Mouse (Mus musculus) lung, adult 2 months (tissue): ENCODE measurements around the gene Chrnd. TPM values are rescaled to one million over a fixed set of nuclear protein-coding genes. Genes with fewer than 3 reads are reported as not detected.

Experiments used
- DNase-seq: peaks from one replicate; pipeline ENCODE4 v3.0.0; 2022
- H3K4me1 ChIP-seq: fragments of 200-500 bp; 2 replicates; pipeline ENCODE4 v1.6.1; 2011; ENCODE audit warnings: low read length; ENCODE audit not compliant: control insufficient read depth, insufficient read depth
- H3K4me3 ChIP-seq: fragments of 200-500 bp; replicated peaks from 2 replicates; pipeline ENCODE3; 2011; ENCODE audit warnings: low read depth, mild to moderate bottlenecking, control low read depth, low read length; ENCODE audit errors: extremely low read depth
- CTCF ChIP-seq: fragments of 200-500 bp; IDR thresholded peaks from 2 replicates; pipeline ENCODE4 v1.5.1; 2011; ENCODE audit warnings: mild to moderate bottlenecking, low read length, control low read depth; ENCODE audit not compliant: insufficient read depth
- POLR2A ChIP-seq: fragments of 200-500 bp; IDR thresholded peaks from 2 replicates; pipeline ENCODE4 v1.6.1; 2011; ENCODE audit warnings: low read depth, mild to moderate bottlenecking, control low read depth, low read length, borderline replicate concordance; ENCODE audit errors: extremely low read depth
- WGBS: fragments of 180-500 bp; shearing (Covaris S2); methylation state at CpG from one replicate; pipeline ENCODE4 v1.1.7; 2018; 5-methylcytosine and 5-hydroxymethylcytosine counted together
- polyA plus RNA-seq: library from polyadenylated mRNA; depleted of rRNA; stranded (reverse); fragments of >200 nt; gene quantifications from 2 replicates; pipeline ENCODE4 v1.2.3, GENCODE M21; 2012; rRNA removed

The Chrnd gene
- polyA plus RNA-seq, 1 experiment = 0.56 TPM

- no peak overlapping the region for H3K4me3 ChIP-seq
- TF ChIP-seq CTCF (no peak), POLR2A (no peak)
- H3K4me1 ChIP-seq = no peaks in the 10 kb centered on the region
- DNase-seq = no peak
- over 99% methylated on average over 8 of the region's 8 CpGs for WGBS
Observed at GRCm38 (mm10) chr1:87225739-87226138, 35.3 kb downstream of the Chrnd start.

DNA sequence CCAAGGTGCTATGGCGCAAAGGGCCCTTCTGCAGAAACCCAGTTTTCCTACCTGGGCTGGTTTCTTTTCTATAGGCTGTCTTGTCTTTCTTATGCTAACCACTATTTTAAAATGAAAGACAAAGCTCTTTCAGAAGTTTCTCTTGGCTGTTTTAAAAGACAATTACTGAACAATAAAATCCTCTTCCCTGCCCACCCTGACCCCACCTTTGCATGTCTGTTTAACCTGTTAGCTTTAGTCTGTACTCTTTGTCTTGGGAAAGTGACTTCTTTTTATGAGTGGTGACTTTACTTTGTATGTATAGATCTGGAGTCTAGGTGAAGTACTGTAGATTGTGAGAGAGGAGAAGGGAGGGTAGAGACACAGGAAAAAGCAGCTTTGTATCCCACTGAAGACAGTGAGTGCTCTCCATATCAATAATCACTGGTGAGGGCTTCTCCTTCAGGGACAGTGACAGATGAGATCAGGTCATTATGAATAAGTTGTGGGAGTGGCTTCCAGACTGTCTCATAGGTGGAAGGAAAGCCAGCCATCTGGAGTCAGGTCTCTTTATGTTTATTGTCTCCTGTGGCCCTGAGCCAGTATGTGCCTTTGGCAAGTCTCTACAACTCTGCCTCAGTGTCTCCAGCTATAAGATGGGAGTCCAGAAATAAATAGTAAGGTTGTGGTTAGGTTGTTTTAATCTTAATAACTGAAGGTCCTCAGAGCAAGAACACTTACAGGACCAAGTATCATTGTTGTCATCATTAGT is 36.2 kb downstream of the Chrnd start:
- TF ChIP-seq POLR2A (no peak), CTCF (no peak)
- 100% methylated on average over 1 of the region's 1 CpGs for WGBS
- DNase-seq = no peak
- no peaks in the 10 kb centered on the region for H3K4me1 ChIP-seq
- H3K4me3 ChIP-seq = no peak overlapping the region

DNA sequence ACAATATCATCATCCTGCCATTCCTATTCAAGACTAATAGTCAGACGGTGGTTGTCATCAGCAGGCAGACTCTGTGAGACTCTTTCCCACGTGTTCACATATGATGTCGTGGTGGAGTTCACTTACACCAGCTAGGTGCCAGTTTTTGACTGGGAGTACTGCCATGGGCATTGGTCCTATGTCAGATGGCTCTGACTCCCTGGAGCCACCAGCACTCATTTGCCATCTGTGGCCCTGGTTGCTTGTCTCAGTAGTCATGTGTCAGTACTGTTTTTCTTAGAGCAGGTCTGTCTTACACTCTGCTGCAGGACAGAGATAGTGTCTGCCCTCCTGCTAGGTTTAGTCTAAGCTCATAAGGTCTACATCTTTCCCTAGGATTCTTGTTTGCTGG is 36.7 kb downstream of the Chrnd start:
- Histone ChIP-seq H3K4me1 (no peaks in the 10 kb centered on the region), H3K4me3 (no peak overlapping the region)
- WGBS = 94% methylated on average over 3 of the region's 3 CpGs
- TF ChIP-seq CTCF (no peak), POLR2A (no peak)
- DNase-seq = no peak

DNA sequence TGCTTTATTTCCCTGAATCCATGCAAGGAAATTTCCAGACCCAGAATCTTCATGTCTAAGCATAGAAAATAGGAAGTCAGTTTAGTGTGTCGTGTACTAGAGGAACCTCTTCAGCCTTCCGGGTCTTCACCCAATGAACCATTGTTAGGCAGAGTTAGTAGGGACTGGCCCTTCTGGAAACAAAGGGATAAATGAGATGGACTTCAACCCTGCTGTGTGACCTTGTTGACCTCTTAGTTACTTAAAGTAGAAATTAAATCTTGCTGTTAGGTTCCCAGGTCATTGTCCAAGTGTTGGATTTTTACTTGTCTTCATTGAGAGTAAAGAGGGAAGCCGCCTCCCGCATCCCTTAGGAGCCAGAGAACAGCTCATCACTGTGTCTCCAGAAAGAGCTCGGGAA is 40.2 kb downstream of the Chrnd start:
- no peaks in the 10 kb centered on the region for H3K4me1 ChIP-seq
- DNase-seq = no peak
- WGBS = 88% methylated on average over 5 of the region's 5 CpGs
- TF ChIP-seq POLR2A (no peak), CTCF (no peak)
- H3K4me3 ChIP-seq = no peak overlapping the region

DNA sequence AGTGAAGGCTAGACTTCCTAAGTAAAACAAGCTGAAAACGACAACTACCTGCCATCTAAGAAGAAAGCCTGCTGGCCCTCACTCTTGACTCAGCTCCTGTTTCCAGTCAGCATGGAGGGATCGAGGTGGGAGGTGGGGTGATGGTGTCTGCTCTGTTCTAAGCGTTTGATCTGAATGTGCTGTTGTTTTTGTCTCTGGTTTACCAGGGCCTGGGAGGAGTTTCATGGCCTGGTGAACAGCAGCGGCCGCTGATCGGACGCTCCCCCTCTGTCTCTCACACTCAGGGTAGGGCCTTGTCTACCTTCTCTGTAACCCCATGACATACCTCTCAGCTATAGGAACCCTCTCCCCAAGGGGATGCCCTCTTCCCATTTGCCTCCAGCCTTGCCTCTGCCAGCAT is 41.8 kb downstream of the Chrnd start:
- DNase-seq = no peak
- no peak overlapping the region for H3K4me3 ChIP-seq
- TF ChIP-seq CTCF (no peak), POLR2A (no peak)
- 82% methylated on average over 7 of the region's 7 CpGs for WGBS
- no peaks in the 10 kb centered on the region for H3K4me1 ChIP-seq

DNA sequence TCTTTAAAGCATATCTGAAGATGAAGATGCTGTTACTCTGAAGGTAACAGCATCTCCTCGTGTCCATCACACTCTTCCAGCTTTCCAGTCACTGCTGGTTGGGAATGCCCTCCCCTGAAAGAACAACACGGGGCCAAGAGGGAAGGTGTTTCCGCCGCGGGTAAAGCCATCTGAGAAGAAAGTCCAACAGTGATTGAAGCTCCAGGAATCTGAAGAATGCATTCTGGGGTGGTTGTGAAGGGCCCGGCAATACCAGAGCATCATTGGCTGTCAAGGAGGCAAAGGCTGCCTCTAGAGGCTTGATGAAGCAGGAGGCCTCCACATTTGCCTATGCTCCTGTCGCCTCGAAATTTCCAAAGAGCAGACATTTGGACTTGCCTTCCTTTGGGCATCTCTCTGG is 48.6 kb downstream of the Chrnd start:
- H3K4me3 ChIP-seq = no peak overlapping the region
- WGBS = 61% methylated on average over 8 of the region's 8 CpGs
- no peaks in the 10 kb centered on the region for H3K4me1 ChIP-seq
- no peak for DNase-seq
- no peak for TF ChIP-seq POLR2A
- no peak for TF ChIP-seq CTCF

DNA sequence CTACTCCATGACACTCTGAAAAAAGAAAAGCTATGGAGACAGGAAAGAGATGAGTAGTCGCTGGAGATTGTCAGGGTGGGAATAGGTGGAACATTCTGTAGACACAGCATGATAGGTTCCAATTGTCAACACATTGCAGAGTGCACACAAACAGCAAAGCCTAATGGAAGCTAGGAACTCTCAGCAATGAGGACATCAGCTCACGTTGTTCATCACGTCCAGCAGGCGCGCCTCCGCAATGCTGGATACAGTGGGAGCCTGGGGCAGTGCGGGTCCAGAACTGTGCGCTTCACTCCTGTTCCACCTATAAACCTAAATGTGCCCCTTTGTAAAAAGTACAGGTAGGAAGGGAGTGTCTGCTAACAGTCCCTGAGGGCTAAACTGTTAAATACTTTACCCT is 52.6 kb downstream of the Chrnd start:
- WGBS = 89% methylated on average over 8 of the region's 8 CpGs
- no peaks in the 10 kb centered on the region for H3K4me1 ChIP-seq
- H3K4me3 ChIP-seq = no peak overlapping the region
- no peak for DNase-seq
- TF ChIP-seq POLR2A (no peak), CTCF (no peak)

DNA sequence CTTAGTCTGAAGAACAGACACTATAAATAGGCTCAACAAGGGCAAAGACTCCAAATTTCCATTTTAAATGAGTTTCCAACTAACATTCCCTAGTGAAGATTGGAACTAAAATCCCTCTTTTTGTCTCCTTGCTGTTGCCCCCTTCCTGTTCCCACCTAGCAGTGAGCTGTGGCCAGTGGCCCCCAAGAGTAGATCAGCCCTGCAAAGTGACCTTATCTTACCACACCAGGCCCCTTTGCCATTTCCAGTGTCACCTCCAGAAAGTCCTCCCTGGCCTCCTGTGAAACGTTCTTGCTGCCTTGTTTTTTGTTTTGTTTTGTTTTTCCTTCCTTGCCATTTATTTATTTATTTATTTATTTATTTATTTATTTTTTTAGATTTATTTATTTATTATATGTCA is 55.0 kb downstream of the Chrnd start:
- 11% methylated on average over 1 of the region's 1 CpGs for WGBS
- no peak for TF ChIP-seq POLR2A
- no peak for TF ChIP-seq CTCF
- Histone ChIP-seq H3K4me3 (no peak overlapping the region), H3K4me1 (no peaks in the 10 kb centered on the region)
- no peak for DNase-seq

GRCm38 (mm10) chr1:87245929-87246815 is 55.8 kb downstream of the Chrnd start:
- 27% methylated on average over 22 of the region's 22 CpGs for WGBS
- H3K4me3 ChIP-seq = no peak overlapping the region
- no peaks in the 10 kb centered on the region for H3K4me1 ChIP-seq
- TF ChIP-seq CTCF (peak; percentile 90), POLR2A (no peak)
- DNase-seq = peak; percentile 61

Other genes with a start within 250 kb of the Chrnd start
- 0.07 TPM in 1 of 2 replicates, not detected in the other for gene Alppl2, start 100.7 kb upstream of the Chrnd start, polyA plus RNA-seq
- 0.42 TPM in 1 of 2 replicates, not detected in the other for gene Alpi, start 89.0 kb upstream of the Chrnd start, polyA plus RNA-seq
- gene Akp3, start 65.6 kb upstream of the Chrnd start, polyA plus RNA-seq = 0.06 TPM in 1 of 2 replicates, not detected in the other
- gene Ecel1, start 34.1 kb upstream of the Chrnd start, polyA plus RNA-seq = not detected in 2 replicates
- gene Prss56, start 7.3 kb upstream of the Chrnd start, polyA plus RNA-seq = not detected in 2 replicates
- 0.24 TPM in 1 of 2 replicates, not detected in the other for gene Chrng, start 14.1 kb downstream of the Chrnd start, polyA plus RNA-seq
- 17.2 and 26.6 TPM in 2 replicates for gene Eif4e2, start 23.3 kb downstream of the Chrnd start, polyA plus RNA-seq
- gene Efhd1, start 73.8 kb downstream of the Chrnd start, polyA plus RNA-seq = 1.7 and 3.0 TPM in 2 replicates
- gene Gigyf2, start 136.4 kb downstream of the Chrnd start, polyA plus RNA-seq = 20.2 and 30.4 TPM in 2 replicates
- 8.7 and 14.2 TPM in 2 replicates for gene Kcnj13, start 204.1 kb downstream of the Chrnd start, polyA plus RNA-seq